Mouse (Mus musculus): ENCODE measurements at regions not wholly inside any gene's neighbourhood (a gene's known extent, or its start where the extent isn't known, plus 50 kb on each side); places are given as distances from the start of the nearest gene placed in this dataset.

DNA sequence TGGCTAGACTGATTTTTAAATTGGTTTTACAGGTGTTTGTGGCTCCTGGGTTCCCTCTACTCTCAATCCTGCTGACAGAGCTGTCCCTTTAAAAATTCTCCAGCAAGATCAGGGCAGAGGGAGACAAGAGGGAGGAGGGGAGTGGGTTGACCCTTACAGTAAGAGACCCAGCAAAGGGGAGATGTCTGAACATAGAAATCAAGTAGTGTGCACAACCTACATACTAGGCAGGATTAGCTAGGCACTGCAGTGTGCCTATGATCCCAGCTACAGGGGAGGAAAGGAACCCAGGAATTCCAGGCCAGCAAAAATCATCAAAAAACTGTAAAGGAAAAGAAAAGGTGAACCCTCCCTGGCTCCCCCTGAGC lies 113.2 kb upstream of the Thy1 start:
- H3K27ac ChIP-seq (ENCODE audit: insufficient read depth, low read depth, low read length, poor library complexity, severe bottlenecking), result no peak overlapping the region
- no peaks in the 10 kb centered on the region for H3K36me3 ChIP-seq (ENCODE audit: control insufficient read depth, insufficient read depth, low read length, poor library complexity, severe bottlenecking)
- no peaks in the 10 kb centered on the region for H3K9me3 ChIP-seq (ENCODE audit: control insufficient read depth, insufficient read depth, low read depth, low read length)
- no peak for DNase-seq (ENCODE audit: low read depth, low spot score)
- H3K4me3 ChIP-seq (ENCODE audit: insufficient read depth in 1 of 2, low read depth in 1 of 2, low read length in 2 of 2, poor library complexity in 1 of 2, severe bottlenecking in 1 of 2), result no peak overlapping the region
- H3K9ac ChIP-seq (ENCODE audit: insufficient read depth, low read depth, low read length, poor library complexity, severe bottlenecking), result no peak overlapping the region
- in situ Hi-C loops (cut with MboI; ENCODE audit: low sequenced_read_pairs in 2 of 2, unreplicated experiment in 2 of 2), result no loop called here
- no peak for TF ChIP-seq ZC3H11A (IDR thresholded peaks at IDR 0.05; ENCODE audit: borderline replicate concordance, low read depth, low read length)
- TF ChIP-seq CHD2 (IDR thresholded peaks at IDR 0.05; ENCODE audit: low read depth, low read length), result no peak
- no peak for TF ChIP-seq MAFK (IDR thresholded peaks at IDR 0.05; ENCODE audit: insufficient read depth, low read depth, low read length)
- TF ChIP-seq ZNF384 (IDR thresholded peaks at IDR 0.05; ENCODE audit: low read depth, low read length), result no peak
- no peak for TF ChIP-seq HCFC1 (IDR thresholded peaks at IDR 0.05; ENCODE audit: borderline replicate concordance, insufficient read depth, low read length)
- no peaks in the 10 kb centered on the region for H3K4me1 ChIP-seq (ENCODE audit: control insufficient read depth in 2 of 2, insufficient read depth in 2 of 2, low read length in 2 of 2, poor library complexity in 1 of 2)

DNA sequence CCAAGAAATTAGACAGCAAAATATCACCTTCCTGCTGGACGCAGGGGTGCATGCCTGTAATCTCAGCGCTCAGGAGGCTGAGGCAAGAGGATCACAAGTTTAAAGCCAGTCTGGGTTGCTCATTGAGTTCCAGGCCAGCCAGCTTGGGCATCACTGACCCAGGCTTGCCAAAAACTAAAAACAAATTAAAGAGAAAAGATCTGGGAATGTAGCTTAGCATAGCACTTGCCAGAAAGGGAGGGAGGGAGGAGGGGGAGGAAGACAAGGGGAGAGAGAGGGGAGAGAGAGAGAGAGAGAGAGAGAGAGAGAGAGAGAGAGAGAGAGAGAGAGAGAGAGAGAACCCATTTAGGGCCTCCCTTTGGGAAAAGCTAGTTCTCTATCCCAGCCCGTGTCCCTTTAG lies 112.7 kb upstream of the Thy1 start:
- no peak overlapping the region for H3K27ac ChIP-seq (ENCODE audit: insufficient read depth, low read depth, low read length, poor library complexity, severe bottlenecking)

GRCm38 (mm10) chr9:43934012-43934690 lies 109.0 kb upstream of the Thy1 start:
- no peak for DNase-seq (ENCODE audit: low read depth, low spot score)
- TF ChIP-seq ZNF384 (IDR thresholded peaks at IDR 0.05; ENCODE audit: low read depth, low read length) (no peak), CHD2 (IDR thresholded peaks at IDR 0.05; ENCODE audit: low read depth, low read length) (no peak), MAFK (IDR thresholded peaks at IDR 0.05; ENCODE audit: insufficient read depth, low read depth, low read length) (no peak), HCFC1 (IDR thresholded peaks at IDR 0.05; ENCODE audit: borderline replicate concordance, insufficient read depth, low read length) (no peak), ZC3H11A (IDR thresholded peaks at IDR 0.05; ENCODE audit: borderline replicate concordance, low read depth, low read length) (no peak)
- no peaks in the 10 kb centered on the region for H3K36me3 ChIP-seq (ENCODE audit: control insufficient read depth, insufficient read depth, low read length, poor library complexity, severe bottlenecking)
- H3K4me3 ChIP-seq (ENCODE audit: insufficient read depth in 1 of 2, low read depth in 1 of 2, low read length in 2 of 2, poor library complexity in 1 of 2, severe bottlenecking in 1 of 2), result no peak overlapping the region
- no peak overlapping the region for H3K9ac ChIP-seq (ENCODE audit: insufficient read depth, low read depth, low read length, poor library complexity, severe bottlenecking)
- H3K4me1 ChIP-seq (ENCODE audit: control insufficient read depth in 2 of 2, insufficient read depth in 2 of 2, low read length in 2 of 2, poor library complexity in 1 of 2), result no peaks in the 10 kb centered on the region
- no peak overlapping the region for H3K27ac ChIP-seq (ENCODE audit: insufficient read depth, low read depth, low read length, poor library complexity, severe bottlenecking)
- no peaks in the 10 kb centered on the region for H3K9me3 ChIP-seq (ENCODE audit: control insufficient read depth, insufficient read depth, low read depth, low read length)
- in situ Hi-C loops (cut with MboI; ENCODE audit: low sequenced_read_pairs in 2 of 2, unreplicated experiment in 2 of 2), result no loop called here

More for the DNA sequence above, 112.7 kb upstream of the Thy1 start:
- Histone ChIP-seq H3K9ac (ENCODE audit: insufficient read depth, low read depth, low read length, poor library complexity, severe bottlenecking) (no peak overlapping the region), H3K36me3 (ENCODE audit: control insufficient read depth, insufficient read depth, low read length, poor library complexity, severe bottlenecking) (no peaks in the 10 kb centered on the region), H3K9me3 (ENCODE audit: control insufficient read depth, insufficient read depth, low read depth, low read length) (no peaks in the 10 kb centered on the region), H3K4me1 (ENCODE audit: control insufficient read depth in 2 of 2, insufficient read depth in 2 of 2, low read length in 2 of 2, poor library complexity in 1 of 2) (no peaks in the 10 kb centered on the region), H3K4me3 (ENCODE audit: insufficient read depth in 1 of 2, low read depth in 1 of 2, low read length in 2 of 2, poor library complexity in 1 of 2, severe bottlenecking in 1 of 2) (no peak overlapping the region)
- TF ChIP-seq HCFC1 (IDR thresholded peaks at IDR 0.05; ENCODE audit: borderline replicate concordance, insufficient read depth, low read length) (no peak), ZC3H11A (IDR thresholded peaks at IDR 0.05; ENCODE audit: borderline replicate concordance, low read depth, low read length) (no peak), ZNF384 (IDR thresholded peaks at IDR 0.05; ENCODE audit: low read depth, low read length) (no peak), CHD2 (IDR thresholded peaks at IDR 0.05; ENCODE audit: low read depth, low read length) (no peak), MAFK (IDR thresholded peaks at IDR 0.05; ENCODE audit: insufficient read depth, low read depth, low read length) (no peak)
- in situ Hi-C loops (cut with MboI; ENCODE audit: low sequenced_read_pairs in 2 of 2, unreplicated experiment in 2 of 2), result no loop called here
- DNase-seq (ENCODE audit: low read depth, low spot score), result no peak

GRCm38 (mm10) chr9:43934691-43935064 lies 108.5 kb upstream of the Thy1 start:
- H3K9me3 ChIP-seq (ENCODE audit: control insufficient read depth, insufficient read depth, low read depth, low read length), result no peaks in the 10 kb centered on the region
- H3K4me3 ChIP-seq (ENCODE audit: insufficient read depth in 1 of 2, low read depth in 1 of 2, low read length in 2 of 2, poor library complexity in 1 of 2, severe bottlenecking in 1 of 2), result no peak overlapping the region
- H3K9ac ChIP-seq (ENCODE audit: insufficient read depth, low read depth, low read length, poor library complexity, severe bottlenecking), result no peak overlapping the region
- TF ChIP-seq ZC3H11A (IDR thresholded peaks at IDR 0.05; ENCODE audit: borderline replicate concordance, low read depth, low read length), result no peak
- no peak for TF ChIP-seq MAFK (IDR thresholded peaks at IDR 0.05; ENCODE audit: insufficient read depth, low read depth, low read length)
- no peak for TF ChIP-seq HCFC1 (IDR thresholded peaks at IDR 0.05; ENCODE audit: borderline replicate concordance, insufficient read depth, low read length)
- no peak for TF ChIP-seq ZNF384 (IDR thresholded peaks at IDR 0.05; ENCODE audit: low read depth, low read length)
- no peak for TF ChIP-seq CHD2 (IDR thresholded peaks at IDR 0.05; ENCODE audit: low read depth, low read length)
- no peaks in the 10 kb centered on the region for H3K4me1 ChIP-seq (ENCODE audit: control insufficient read depth in 2 of 2, insufficient read depth in 2 of 2, low read length in 2 of 2, poor library complexity in 1 of 2)
- H3K27ac ChIP-seq (ENCODE audit: insufficient read depth, low read depth, low read length, poor library complexity, severe bottlenecking), result no peak overlapping the region
- H3K36me3 ChIP-seq (ENCODE audit: control insufficient read depth, insufficient read depth, low read length, poor library complexity, severe bottlenecking), result no peaks in the 10 kb centered on the region
- peak; percentile 31 for DNase-seq (ENCODE audit: low read depth, low spot score)
- in situ Hi-C loops (cut with MboI; ENCODE audit: low sequenced_read_pairs in 2 of 2, unreplicated experiment in 2 of 2), result no loop called here
